Mouse (Mus musculus): Measurements from ENCODE around the gene Ugt1a10. TPM values are rescaled to one million over a fixed set of nuclear protein-coding genes. Genes with fewer than 3 reads are reported as not detected.

The Ugt1a10 gene
- polyA plus RNA-seq, 1 experiment: 166 TPM

DNA sequence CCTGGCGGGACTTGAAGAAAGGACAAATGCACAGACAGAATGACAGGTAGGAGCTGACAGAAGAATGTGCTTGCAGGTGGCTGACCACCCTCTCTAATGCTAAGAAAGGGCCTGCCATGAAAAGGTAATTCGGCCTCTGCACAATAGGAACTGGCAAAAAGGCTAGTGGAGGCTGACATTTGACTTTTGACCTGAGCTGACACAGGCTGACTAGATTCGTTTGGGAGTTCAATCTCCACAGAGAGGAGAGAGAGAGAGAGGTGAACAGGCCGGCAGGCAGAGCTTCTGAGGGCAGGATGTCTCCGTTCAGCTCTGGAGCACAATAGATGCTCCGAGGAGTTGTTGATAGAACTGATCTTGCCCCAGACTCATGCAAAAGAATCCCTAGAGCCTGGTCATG lies 191.2 kb downstream of the Ugt1a10 start:
- TF ChIP-seq POLR2A (IDR thresholded peaks at IDR 0.05; ENCODE audit: low read depth, low read length) (no peak), CTCF (conservative IDR thresholded peaks at IDR 0.05; ENCODE audit: insufficient read depth, insufficient read length, low read depth, low read length) (no peak)
- DNase-seq: no peak
- 49% methylated on average over 6 of the region's 6 CpGs for WGBS
- Histone ChIP-seq H3K27me3 (replicated peaks; ENCODE audit: control insufficient read depth, insufficient read depth, low read length) (no peaks in the 10 kb centered on the region), H3K36me3 (ENCODE audit: control insufficient read depth, insufficient read depth, low read length) (no peaks in the 10 kb centered on the region), H3K4me3 (ENCODE audit: insufficient read depth, low read depth, low read length) (no peak overlapping the region), H3K27ac (ENCODE audit: insufficient read depth, low read depth, low read length) (no peak overlapping the region), H3K4me1 (ENCODE audit: control insufficient read depth, insufficient read depth, low read length) (no peaks in the 10 kb centered on the region)

DNA sequence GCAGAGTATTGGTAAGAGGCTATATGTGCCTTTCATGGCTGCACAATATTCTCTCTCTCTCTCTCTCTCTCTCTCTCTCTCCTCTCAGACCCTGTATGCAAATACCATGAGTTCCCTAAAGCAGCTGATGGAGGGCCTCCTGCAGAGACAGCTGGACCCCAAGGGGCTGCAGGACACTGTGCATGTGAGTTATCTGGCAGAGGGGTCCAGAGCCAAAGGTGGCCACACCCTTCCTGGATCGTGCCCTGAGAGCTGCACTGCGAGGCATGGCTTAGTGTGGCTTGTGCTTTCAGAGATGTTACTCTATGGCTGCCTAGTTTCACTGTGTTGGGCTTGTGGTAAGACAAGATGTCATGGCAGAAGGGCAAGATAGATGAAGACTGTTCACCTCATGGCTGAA lies 192.5 kb downstream of the Ugt1a10 start:
- H3K27me3 ChIP-seq (replicated peaks; ENCODE audit: control insufficient read depth, insufficient read depth, low read length): no peaks in the 10 kb centered on the region
- no peaks in the 10 kb centered on the region for H3K4me1 ChIP-seq (ENCODE audit: control insufficient read depth, insufficient read depth, low read length)
- H3K4me3 ChIP-seq (ENCODE audit: insufficient read depth, low read depth, low read length): no peak overlapping the region
- no peak overlapping the region for H3K27ac ChIP-seq (ENCODE audit: insufficient read depth, low read depth, low read length)
- 53% methylated on average over 2 of the region's 2 CpGs for WGBS
- no peak for DNase-seq
- H3K36me3 ChIP-seq (ENCODE audit: control insufficient read depth, insufficient read depth, low read length): no peaks in the 10 kb centered on the region
- TF ChIP-seq POLR2A (IDR thresholded peaks at IDR 0.05; ENCODE audit: low read depth, low read length) (no peak), CTCF (conservative IDR thresholded peaks at IDR 0.05; ENCODE audit: insufficient read depth, insufficient read length, low read depth, low read length) (no peak)

DNA sequence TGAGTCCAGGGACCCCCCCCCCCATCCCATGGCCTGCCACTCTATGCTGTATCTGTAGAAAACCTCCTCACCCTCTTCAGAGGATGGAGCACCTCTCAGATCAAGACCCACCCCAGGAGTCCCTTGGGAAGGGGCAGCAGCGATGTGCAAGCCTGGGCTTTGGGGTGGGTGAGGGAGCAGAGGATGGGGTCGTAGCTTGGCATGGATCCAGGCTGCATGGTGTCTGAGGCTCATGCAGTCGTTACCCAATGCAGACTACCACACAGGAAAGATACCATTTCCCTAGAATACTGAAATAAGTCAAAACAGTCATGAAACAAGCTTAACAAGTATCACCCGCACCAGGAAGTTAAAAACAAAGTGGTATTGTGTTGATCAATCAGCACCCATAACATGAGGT lies 193.5 kb downstream of the Ugt1a10 start:
- TF ChIP-seq POLR2A (IDR thresholded peaks at IDR 0.05; ENCODE audit: low read depth, low read length) (no peak), CTCF (conservative IDR thresholded peaks at IDR 0.05; ENCODE audit: insufficient read depth, insufficient read length, low read depth, low read length) (no peak)
- DNase-seq: no peak
- 63% methylated on average over 4 of the region's 4 CpGs for WGBS

DNA sequence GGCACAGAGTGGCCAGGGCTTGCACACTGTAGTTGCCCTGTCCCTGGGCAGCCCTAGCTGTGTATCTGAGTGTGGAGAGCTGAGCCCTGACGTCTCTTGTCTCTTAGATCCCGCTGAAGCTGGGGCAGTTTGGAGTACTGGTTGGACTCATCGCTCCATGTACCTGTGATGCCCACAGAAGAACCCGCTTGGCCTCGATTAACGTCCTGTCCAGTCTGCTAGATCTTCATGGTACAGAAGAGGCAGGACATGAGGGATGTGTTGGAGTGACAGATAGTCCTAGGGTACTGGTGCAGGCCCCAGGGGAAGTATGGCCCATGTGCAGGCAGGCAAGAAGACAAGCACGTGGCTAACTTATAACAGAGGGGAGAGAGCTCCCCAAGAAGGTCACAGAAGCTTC lies 194.4 kb downstream of the Ugt1a10 start:
- no peaks in the 10 kb centered on the region for H3K36me3 ChIP-seq (ENCODE audit: control insufficient read depth, insufficient read depth, low read length)
- no peak overlapping the region for H3K4me3 ChIP-seq (ENCODE audit: insufficient read depth, low read depth, low read length)
- WGBS: 75% methylated on average over 7 of the region's 7 CpGs
- no peak for TF ChIP-seq CTCF (conservative IDR thresholded peaks at IDR 0.05; ENCODE audit: insufficient read depth, insufficient read length, low read depth, low read length)
- no peak for TF ChIP-seq POLR2A (IDR thresholded peaks at IDR 0.05; ENCODE audit: low read depth, low read length)
- no peak overlapping the region for H3K27ac ChIP-seq (ENCODE audit: insufficient read depth, low read depth, low read length)
- no peaks in the 10 kb centered on the region for H3K27me3 ChIP-seq (replicated peaks; ENCODE audit: control insufficient read depth, insufficient read depth, low read length)
- H3K4me1 ChIP-seq (ENCODE audit: control insufficient read depth, insufficient read depth, low read length): no peaks in the 10 kb centered on the region
- DNase-seq: no peak

More for the DNA sequence above, 193.5 kb downstream of the Ugt1a10 start:
- no peak overlapping the region for H3K27ac ChIP-seq (ENCODE audit: insufficient read depth, low read depth, low read length)
- H3K4me3 ChIP-seq (ENCODE audit: insufficient read depth, low read depth, low read length): no peak overlapping the region
- no peaks in the 10 kb centered on the region for H3K4me1 ChIP-seq (ENCODE audit: control insufficient read depth, insufficient read depth, low read length)
- H3K36me3 ChIP-seq (ENCODE audit: control insufficient read depth, insufficient read depth, low read length): no peaks in the 10 kb centered on the region
- H3K27me3 ChIP-seq (replicated peaks; ENCODE audit: control insufficient read depth, insufficient read depth, low read length): no peaks in the 10 kb centered on the region

DNA sequence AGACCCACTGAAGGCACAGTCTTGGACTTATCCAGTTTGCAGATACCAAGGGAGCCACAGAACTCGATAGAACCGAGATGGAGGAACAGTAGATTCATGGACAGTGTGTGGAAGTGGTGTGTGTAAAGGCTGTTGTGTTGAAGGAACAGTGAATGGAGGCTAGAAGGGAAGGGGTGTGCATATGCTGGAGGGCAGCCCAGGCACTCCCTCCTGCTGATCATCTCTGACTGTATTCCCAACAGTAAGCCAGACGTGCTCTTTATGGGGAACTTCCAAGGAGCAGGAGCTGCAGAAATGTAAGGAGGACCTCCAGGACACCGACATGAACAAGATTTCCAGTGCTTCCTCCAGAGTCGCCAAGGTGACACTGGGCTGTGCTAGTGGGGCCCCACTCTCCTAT lies 194.8 kb downstream of the Ugt1a10 start:
- WGBS: 81% methylated on average over 5 of the region's 5 CpGs
- no peaks in the 10 kb centered on the region for H3K36me3 ChIP-seq (ENCODE audit: control insufficient read depth, insufficient read depth, low read length)
- no peaks in the 10 kb centered on the region for H3K27me3 ChIP-seq (replicated peaks; ENCODE audit: control insufficient read depth, insufficient read depth, low read length)
- no peaks in the 10 kb centered on the region for H3K4me1 ChIP-seq (ENCODE audit: control insufficient read depth, insufficient read depth, low read length)
- no peak overlapping the region for H3K4me3 ChIP-seq (ENCODE audit: insufficient read depth, low read depth, low read length)
- TF ChIP-seq CTCF (conservative IDR thresholded peaks at IDR 0.05; ENCODE audit: insufficient read depth, insufficient read length, low read depth, low read length) (no peak), POLR2A (IDR thresholded peaks at IDR 0.05; ENCODE audit: low read depth, low read length) (no peak)
- DNase-seq: no peak
- H3K27ac ChIP-seq (ENCODE audit: insufficient read depth, low read depth, low read length): no peak overlapping the region

DNA sequence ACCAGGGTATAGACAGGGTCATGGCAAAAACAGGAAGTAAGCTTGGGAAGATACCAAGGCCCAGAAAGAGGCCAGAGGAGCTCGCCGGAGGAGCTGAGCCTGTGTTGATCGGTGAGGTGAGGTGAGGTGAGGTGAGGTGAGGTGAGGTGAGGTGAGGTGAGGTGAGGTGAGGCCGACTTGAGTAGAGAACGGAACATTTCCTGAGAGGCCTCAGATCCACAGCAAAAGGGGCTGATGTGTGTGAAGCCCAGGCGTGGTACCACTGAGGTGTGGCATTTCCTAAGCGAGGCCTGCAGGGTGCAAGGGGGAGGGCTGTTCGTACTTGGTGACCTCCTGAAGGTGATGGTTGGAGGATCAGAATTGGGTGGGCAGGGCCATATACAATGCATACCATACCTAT lies 197.9 kb downstream of the Ugt1a10 start:
- 61% methylated on average over 8 of the region's 8 CpGs for WGBS
- Histone ChIP-seq H3K27ac (ENCODE audit: insufficient read depth, low read depth, low read length) (no peak overlapping the region), H3K4me1 (ENCODE audit: control insufficient read depth, insufficient read depth, low read length) (no peaks in the 10 kb centered on the region), H3K4me3 (ENCODE audit: insufficient read depth, low read depth, low read length) (no peak overlapping the region), H3K36me3 (ENCODE audit: control insufficient read depth, insufficient read depth, low read length) (no peaks in the 10 kb centered on the region), H3K27me3 (replicated peaks; ENCODE audit: control insufficient read depth, insufficient read depth, low read length) (no peaks in the 10 kb centered on the region)
- DNase-seq: no peak
- TF ChIP-seq POLR2A (IDR thresholded peaks at IDR 0.05; ENCODE audit: low read depth, low read length) (no peak), CTCF (conservative IDR thresholded peaks at IDR 0.05; ENCODE audit: insufficient read depth, insufficient read length, low read depth, low read length) (no peak)

DNA sequence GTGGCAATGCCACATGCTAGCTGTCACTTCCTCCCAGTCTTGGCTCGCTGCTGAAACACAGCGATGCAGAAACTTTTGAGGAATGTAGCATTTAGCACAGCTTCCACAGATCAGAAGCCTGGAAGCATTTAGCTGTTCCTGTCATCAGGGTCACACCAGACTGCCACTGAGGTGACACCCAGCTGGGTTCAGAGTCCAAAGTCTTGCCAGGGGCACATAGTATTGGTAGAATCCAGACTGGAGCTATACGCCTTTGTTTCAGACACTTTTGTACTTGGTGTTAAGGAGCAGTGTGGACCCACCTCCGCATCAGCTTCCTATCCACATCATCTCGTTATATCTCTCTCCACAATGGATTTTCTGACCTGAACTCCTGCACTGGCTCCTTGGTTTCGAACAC lies 198.4 kb downstream of the Ugt1a10 start:
- no peak overlapping the region for H3K27ac ChIP-seq (ENCODE audit: insufficient read depth, low read depth, low read length)
- WGBS: 69% methylated on average over 6 of the region's 6 CpGs
- TF ChIP-seq CTCF (conservative IDR thresholded peaks at IDR 0.05; ENCODE audit: insufficient read depth, insufficient read length, low read depth, low read length) (no peak), POLR2A (IDR thresholded peaks at IDR 0.05; ENCODE audit: low read depth, low read length) (no peak)

More for the DNA sequence above, 198.4 kb downstream of the Ugt1a10 start:
- no peak for DNase-seq
- Histone ChIP-seq H3K4me3 (ENCODE audit: insufficient read depth, low read depth, low read length) (no peak overlapping the region), H3K27me3 (replicated peaks; ENCODE audit: control insufficient read depth, insufficient read depth, low read length) (no peaks in the 10 kb centered on the region), H3K4me1 (ENCODE audit: control insufficient read depth, insufficient read depth, low read length) (no peaks in the 10 kb centered on the region), H3K36me3 (ENCODE audit: control insufficient read depth, insufficient read depth, low read length) (no peaks in the 10 kb centered on the region)

Data from kidney, adult 2 months (tissue).